Mouse (Mus musculus) megakaryocyte progenitor cell, adult 5-6 weeks (primary cell): Measurements from ENCODE around the gene Olfr1396. TPM values are rescaled to one million over a fixed set of nuclear protein-coding genes. Genes with fewer than 3 reads are reported as not detected.

Experiments used
- ATAC-seq: replicated peaks from 2 replicates; pipeline ENCODE4 v1.8.0; 2016; ENCODE audit warnings: mild to moderate bottlenecking, moderate TSS enrichment, inconsistent platforms; ENCODE audit not compliant: poor library complexity
- total RNA-seq, 2 experiments: library from RNA; stranded (forward) in 1 of 2; stranded (reverse) in 1 of 2; fragments of 157-497, 149-512 nt in 1 of 2; fragments of 200-1000 nt in 1 of 2; gene quantifications; 2 replicates each; pipeline versions ENCODE4 v1.2.3 to v1.2.4; 2015 to 2017

Gene Olfr1396
- total RNA-seq, 2 experiments from 2014 or later = not detected

- peak; percentile 63 for ATAC-seq
Measured at GRCm38 (mm10) chr11:49060061-49060460, 54.6 kb downstream of the Olfr1396 start.

Other genes starting within 250 kb of the Olfr1396 start
- 44.1 and 45.1 TPM in 2 replicates for gene Irgm1, start 243.2 kb downstream of the Olfr1396 start, total RNA-seq (2015)
- gene Irgm1, start 243.2 kb downstream of the Olfr1396 start, total RNA-seq (2017) = 32.4 and 34.9 TPM in 2 replicates
- 0.39 and 0.84 TPM in 2 replicates for gene Gm5431, start 212.7 kb downstream of the Olfr1396 start, total RNA-seq (2015)
- 0.27 and 0.83 TPM in 2 replicates for gene Gm5431, start 212.7 kb downstream of the Olfr1396 start, total RNA-seq (2017)
- 22.6 and 31.0 TPM in 2 replicates for gene Psme2b, start 168.7 kb downstream of the Olfr1396 start, total RNA-seq (2015)
- 25.4 and 31.7 TPM in 2 replicates for gene Psme2b, start 168.7 kb downstream of the Olfr1396 start, total RNA-seq (2017)
- 0.64 and 0.94 TPM in 2 replicates for gene Olfr56, start 136.0 kb downstream of the Olfr1396 start, total RNA-seq (2015)
- 1.3 and 1.9 TPM in 2 replicates for gene Olfr56, start 136.0 kb downstream of the Olfr1396 start, total RNA-seq (2017)
- gene 9930111J21Rik1, start 135.5 kb downstream of the Olfr1396 start, total RNA-seq (2015) = 13.7 and 14.1 TPM in 2 replicates
- gene 9930111J21Rik1, start 135.5 kb downstream of the Olfr1396 start, total RNA-seq (2017) = 7.6 and 8.2 TPM in 2 replicates
- gene Gm12185, start 122.6 kb downstream of the Olfr1396 start, total RNA-seq (2015) = 0.07 and 0.54 TPM in 2 replicates
- 1.5 and 4.9 TPM in 2 replicates for gene Gm12185, start 122.6 kb downstream of the Olfr1396 start, total RNA-seq (2017)
- gene Tgtp1, start 120.7 kb downstream of the Olfr1396 start, total RNA-seq (2015) = 2.6 and 5.0 TPM in 2 replicates
- 3.0 and 7.8 TPM in 2 replicates for gene Tgtp1, start 120.7 kb downstream of the Olfr1396 start, total RNA-seq (2017)
- gene 9930111J21Rik2, start 63.6 kb downstream of the Olfr1396 start, total RNA-seq (2015) = 26.0 and 37.5 TPM in 2 replicates
- gene 9930111J21Rik2, start 63.6 kb downstream of the Olfr1396 start, total RNA-seq (2017) = 25.2 and 29.4 TPM in 2 replicates
- 16.8 and 24.5 TPM in 2 replicates for gene Tgtp2, start 50.7 kb downstream of the Olfr1396 start, total RNA-seq (2015)
- gene Tgtp2, start 50.7 kb downstream of the Olfr1396 start, total RNA-seq (2017) = 56.3 and 82.0 TPM in 2 replicates
- 129 and 147 TPM in 2 replicates for gene Ifi47, start 38.3 kb downstream of the Olfr1396 start, total RNA-seq (2015)
- 54.3 and 57.2 TPM in 2 replicates for gene Ifi47, start 38.3 kb downstream of the Olfr1396 start, total RNA-seq (2017)
- gene Olfr1395, start 27.4 kb upstream of the Olfr1396 start, total RNA-seq (2015) = not detected in 2 replicates
- not detected in 2 replicates for gene Olfr1395, start 27.4 kb upstream of the Olfr1396 start, total RNA-seq (2017)
- not detected in 2 replicates for gene Olfr1394, start 39.5 kb upstream of the Olfr1396 start, total RNA-seq (2015)
- not detected in 2 replicates for gene Olfr1394, start 39.5 kb upstream of the Olfr1396 start, total RNA-seq (2017)
- 3.8 and 7.1 TPM in 2 replicates for gene Btnl9, start 72.3 kb upstream of the Olfr1396 start, total RNA-seq (2015)
- 7.5 and 13.9 TPM in 2 replicates for gene Btnl9, start 72.3 kb upstream of the Olfr1396 start, total RNA-seq (2017)
- gene Zfp62, start 88.4 kb upstream of the Olfr1396 start, total RNA-seq (2015) = 59.9 and 71.0 TPM in 2 replicates
- 78.4 and 133 TPM in 2 replicates for gene Zfp62, start 88.4 kb upstream of the Olfr1396 start, total RNA-seq (2017)
- gene Mgat1, start 129.3 kb upstream of the Olfr1396 start, total RNA-seq (2015) = 36.3 and 40.9 TPM in 2 replicates
- gene Mgat1, start 129.3 kb upstream of the Olfr1396 start, total RNA-seq (2017) = 54.2 and 61.9 TPM in 2 replicates
- 0.05 TPM in 2 replicates for gene Olfr1393, start 163.4 kb upstream of the Olfr1396 start, total RNA-seq (2015)
- not detected in 2 replicates for gene Olfr1393, start 163.4 kb upstream of the Olfr1396 start, total RNA-seq (2017)
- gene Olfr1392, start 170.4 kb upstream of the Olfr1396 start, total RNA-seq (2015) = not detected in 2 replicates
- not detected in 2 replicates for gene Olfr1392, start 170.4 kb upstream of the Olfr1396 start, total RNA-seq (2017)
- gene Olfr10, start 189.9 kb upstream of the Olfr1396 start, total RNA-seq (2015) = not detected in 2 replicates
- not detected in 2 replicates for gene Olfr10, start 189.9 kb upstream of the Olfr1396 start, total RNA-seq (2017)
- gene Olfr1391, start 207.9 kb upstream of the Olfr1396 start, total RNA-seq (2015) = not detected in 2 replicates
- gene Olfr1391, start 207.9 kb upstream of the Olfr1396 start, total RNA-seq (2017) = not detected in 2 replicates
- gene Olfr1390, start 220.3 kb upstream of the Olfr1396 start, total RNA-seq (2015) = not detected in 2 replicates
- gene Olfr1390, start 220.3 kb upstream of the Olfr1396 start, total RNA-seq (2017) = not detected in 2 replicates